17 mouse cellular contexts compared by ENCODE assay signal in the genomic region with DNA sequence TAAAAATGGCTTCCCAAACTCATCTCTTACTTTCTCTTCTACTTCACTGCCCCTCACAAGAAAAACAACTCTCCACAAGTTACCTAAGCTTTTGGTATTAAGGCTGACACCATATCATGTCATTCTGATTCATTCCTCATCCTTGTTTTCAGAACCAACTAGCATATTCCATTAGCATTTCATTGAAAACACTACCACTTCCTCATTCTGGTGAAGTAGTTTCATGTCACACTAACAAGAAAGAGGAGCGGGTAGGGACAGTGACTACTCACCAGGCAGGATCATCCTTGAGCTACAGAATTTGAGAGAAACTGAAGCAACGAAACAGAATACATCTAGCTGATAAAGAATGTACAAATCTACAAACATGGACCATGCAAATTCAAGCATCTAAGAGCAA.
"Had no signal": no experiment of that assay in that cellular context is flagged by ENCODE, and none has a peak within 500 bp of the region (broad histone marks: within the 10 kb centered on the region; RNA-seq: fewer than 3 reads in every experiment).

No protein-coding gene starts in this region.

- H3K4me2 ChIP-seq: limb, embryonic 13.5 days; liver, embryonic 12.5 days; liver, embryonic 15.5 days; lung, embryonic 15.5 days; midbrain, embryonic 11.5 days had no signal

- ATAC-seq: liver, embryonic 12.5 days had no signal

- H3K9me3 ChIP-seq: limb, embryonic 10.5 days; limb, embryonic 13.5 days; liver, embryonic 12.5 days; liver, embryonic 15.5 days; lung, embryonic 15.5 days had no signal

- H3K9ac ChIP-seq: limb, embryonic 13.5 days; liver, embryonic 12.5 days; liver, embryonic 15.5 days; lung, embryonic 15.5 days had no signal

- H3K4me3 ChIP-seq: layer of hippocampus, adult 2 months; limb, embryonic 10.5 days; limb, embryonic 13.5 days; liver, embryonic 12.5 days; liver, embryonic 15.5 days; lung, embryonic 15.5 days had no signal

- H3K27me3 ChIP-seq: limb, embryonic 13.5 days; liver, embryonic 12.5 days; liver, embryonic 15.5 days; lung, embryonic 15.5 days had no signal

- H3K4me1 ChIP-seq: lung, embryonic 15.5 days had no signal

- DNase-seq: kidney, postnatal 25 days; layer of hippocampus, adult 9-11 months; liver; lung, adult 18-20 months; lung, postnatal 10 days; lung, postnatal 4 days; midbrain, embryonic 14.5 days; thymus, adult 18-20 months; thymus, postnatal 36 days had no signal

- H3K27ac ChIP-seq: kidney, postnatal 0 days; layer of hippocampus, adult 2 months; limb, embryonic 10.5 days; limb, embryonic 13.5 days; liver, embryonic 12.5 days; liver, embryonic 15.5 days; lung, embryonic 15.5 days had no signal
